Mouse (Mus musculus): ENCODE results near the gene Gm20388. TPM values are rescaled to one million over a fixed set of nuclear protein-coding genes. Genes with fewer than 3 reads are reported as not detected.

The Gm20388 gene
- polyA plus RNA-seq, 1 experiment from 2014 or later: 47.1 TPM

- no peaks in the 10 kb centered on the region for H3K79me2 ChIP-seq (ENCODE audit: inconsistent target)
- no peak overlapping the region for H3K27ac ChIP-seq
- H3K4me3 ChIP-seq (ENCODE audit: inconsistent target): no peak overlapping the region
- WGBS (ENCODE audit: missing documents): 43% methylated on average over 3 of the region's 3 CpGs
- no peaks in the 10 kb centered on the region for H3K36me3 ChIP-seq (ENCODE audit: inconsistent target)
Observed at GRCm38 (mm10) chr8:121919731-121920130, 2009.1 kb downstream of the Gm20388 start.

DNA sequence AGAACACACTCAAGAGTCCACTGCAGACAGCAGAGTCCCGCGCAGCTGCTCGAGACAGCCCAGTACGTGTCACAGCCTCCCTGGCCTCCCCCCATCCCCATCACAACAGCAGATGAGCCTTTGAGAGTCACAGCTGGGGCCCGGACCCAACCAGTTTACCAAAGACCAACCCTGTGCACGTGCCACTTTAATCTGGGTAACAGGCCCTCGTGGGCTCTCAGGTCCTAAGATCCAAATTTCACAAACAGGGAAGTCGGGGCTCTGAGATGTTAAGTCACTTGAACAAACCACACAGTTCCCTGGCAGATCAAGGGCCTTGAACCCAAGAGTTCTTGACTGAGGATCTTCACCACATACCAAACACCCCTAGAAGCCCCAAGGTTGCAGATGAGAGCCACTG is 2010.9 kb downstream of the Gm20388 start:
- 71% methylated on average over 8 of the region's 8 CpGs for WGBS (ENCODE audit: missing documents)
- H3K79me2 ChIP-seq (ENCODE audit: inconsistent target): no peaks in the 10 kb centered on the region
- H3K27ac ChIP-seq: no peak overlapping the region
- no peak overlapping the region for H3K4me3 ChIP-seq (ENCODE audit: inconsistent target)
- H3K36me3 ChIP-seq (ENCODE audit: inconsistent target): no peaks in the 10 kb centered on the region

- no peaks in the 10 kb centered on the region for H3K79me2 ChIP-seq (ENCODE audit: inconsistent target)
- WGBS (ENCODE audit: missing documents): 86% methylated on average over 8 of the region's 8 CpGs
- no peak overlapping the region for H3K27ac ChIP-seq
- no peak overlapping the region for H3K4me3 ChIP-seq (ENCODE audit: inconsistent target)
- no peaks in the 10 kb centered on the region for H3K36me3 ChIP-seq (ENCODE audit: inconsistent target)
Observed at GRCm38 (mm10) chr8:121922101-121922500, 2011.5 kb downstream of the Gm20388 start.

GRCm38 (mm10) chr8:121924681-121925080 is 2014.0 kb downstream of the Gm20388 start:
- Histone ChIP-seq H3K36me3 (ENCODE audit: inconsistent target) (no peaks in the 10 kb centered on the region), H3K27ac (no peak overlapping the region), H3K79me2 (ENCODE audit: inconsistent target) (no peaks in the 10 kb centered on the region), H3K4me3 (ENCODE audit: inconsistent target) (no peak overlapping the region)
- WGBS (ENCODE audit: missing documents): 94% methylated on average over 5 of the region's 5 CpGs

DNA sequence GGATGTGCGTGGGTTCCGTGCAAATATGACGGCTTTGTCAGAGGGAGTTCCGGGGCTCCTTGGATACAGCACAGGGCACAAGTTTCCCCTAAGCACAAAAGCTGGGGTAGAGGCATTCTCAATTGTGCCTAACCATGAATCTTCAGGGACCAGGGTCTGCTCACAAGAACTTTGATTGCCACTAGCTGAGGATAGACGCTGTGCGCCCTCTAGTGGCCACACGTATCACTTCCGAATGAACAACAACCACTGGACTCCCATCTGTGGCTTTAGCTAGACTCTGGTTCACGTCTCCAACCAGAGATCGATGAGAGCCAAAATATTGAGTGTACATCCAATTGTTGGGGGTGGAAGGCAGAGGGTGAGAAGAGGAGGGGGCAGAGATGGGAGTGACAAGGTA is 2015.0 kb downstream of the Gm20388 start:
- Histone ChIP-seq H3K79me2 (ENCODE audit: inconsistent target) (no peaks in the 10 kb centered on the region), H3K4me3 (ENCODE audit: inconsistent target) (no peak overlapping the region), H3K36me3 (ENCODE audit: inconsistent target) (no peaks in the 10 kb centered on the region), H3K27ac (no peak overlapping the region)
- 27% methylated on average over 9 of the region's 10 CpGs for WGBS (ENCODE audit: missing documents)

- no peak overlapping the region for H3K4me3 ChIP-seq (ENCODE audit: inconsistent target)
- H3K36me3 ChIP-seq (ENCODE audit: inconsistent target): no peaks in the 10 kb centered on the region
- 66% methylated on average over 8 of the region's 8 CpGs for WGBS (ENCODE audit: missing documents)
- no peaks in the 10 kb centered on the region for H3K79me2 ChIP-seq (ENCODE audit: inconsistent target)
- no peak overlapping the region for H3K27ac ChIP-seq
Observed at GRCm38 (mm10) chr8:121926266-121926665, 2015.6 kb downstream of the Gm20388 start.

GRCm38 (mm10) chr8:121927316-121927715 is 2016.7 kb downstream of the Gm20388 start:
- WGBS (ENCODE audit: missing documents): 32% methylated on average over 8 of the region's 8 CpGs
- Histone ChIP-seq H3K36me3 (ENCODE audit: inconsistent target) (no peaks in the 10 kb centered on the region), H3K79me2 (ENCODE audit: inconsistent target) (no peaks in the 10 kb centered on the region), H3K27ac (no peak overlapping the region), H3K4me3 (ENCODE audit: inconsistent target) (no peak overlapping the region)

DNA sequence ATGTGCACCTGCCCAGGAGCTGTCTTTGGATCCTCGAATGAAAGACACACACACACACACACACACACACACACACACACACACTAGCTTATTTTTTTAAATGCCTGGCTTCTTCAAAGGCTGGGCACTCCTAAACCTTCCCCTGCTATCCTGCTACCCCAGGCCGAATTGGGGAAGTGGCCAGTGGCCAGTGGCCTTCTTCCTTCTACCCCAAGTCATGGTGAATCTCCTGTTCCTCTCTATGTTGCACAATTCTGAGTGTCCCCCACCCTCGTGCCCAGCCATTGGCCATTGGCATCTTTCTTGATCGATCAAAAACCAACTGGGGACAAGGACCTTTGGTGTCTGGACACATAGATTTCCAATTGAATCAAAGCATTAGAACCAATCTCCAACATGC is 2019.4 kb downstream of the Gm20388 start:
- Histone ChIP-seq H3K4me3 (ENCODE audit: inconsistent target) (no peak overlapping the region), H3K79me2 (ENCODE audit: inconsistent target) (no peaks in the 10 kb centered on the region), H3K27ac (no peak overlapping the region), H3K36me3 (ENCODE audit: inconsistent target) (no peaks in the 10 kb centered on the region)
- 42% methylated on average over 4 of the region's 4 CpGs for WGBS (ENCODE audit: missing documents)

- Histone ChIP-seq H3K27ac (no peak overlapping the region), H3K36me3 (ENCODE audit: inconsistent target) (no peaks in the 10 kb centered on the region), H3K79me2 (ENCODE audit: inconsistent target) (no peaks in the 10 kb centered on the region), H3K4me3 (ENCODE audit: inconsistent target) (no peak overlapping the region)
- WGBS (ENCODE audit: missing documents): 90% methylated on average over 7 of the region's 7 CpGs
Observed at GRCm38 (mm10) chr8:121931571-121931970, 2020.9 kb downstream of the Gm20388 start.

DNA sequence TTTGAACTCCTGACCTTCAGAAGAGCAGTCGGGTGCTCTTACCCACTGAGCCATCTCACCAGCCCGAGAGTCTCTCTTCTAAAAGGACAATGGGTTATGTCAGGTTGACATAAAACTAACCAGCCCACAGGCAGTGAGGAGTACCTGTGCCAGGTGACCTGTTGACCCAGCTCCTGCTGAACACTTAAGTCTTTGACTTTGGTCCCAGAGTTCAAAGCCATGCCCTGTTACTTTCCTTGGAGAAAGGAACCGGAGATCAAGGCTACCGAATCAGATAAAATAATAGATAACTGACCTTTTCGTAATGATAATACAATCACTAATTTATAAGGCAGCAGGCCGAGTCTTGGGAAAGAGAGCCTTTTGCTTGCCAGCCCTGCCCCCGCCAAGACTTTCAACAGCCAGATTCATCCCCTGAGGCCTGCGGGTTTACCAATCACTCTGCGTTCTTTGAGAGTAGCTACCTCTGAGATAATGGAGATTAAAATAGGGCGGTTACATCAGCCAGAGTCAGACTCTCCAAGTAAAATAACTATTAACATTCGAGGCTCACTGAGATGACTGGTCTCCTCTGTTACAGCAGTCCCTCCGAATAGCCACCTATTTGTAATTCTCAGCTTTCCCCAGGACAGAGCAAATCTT is 2021.5 kb downstream of the Gm20388 start:
- Histone ChIP-seq H3K4me3 (ENCODE audit: inconsistent target) (no peak overlapping the region), H3K27ac (no peak overlapping the region), H3K79me2 (ENCODE audit: inconsistent target) (no peaks in the 10 kb centered on the region), H3K36me3 (ENCODE audit: inconsistent target) (no peaks in the 10 kb centered on the region)
- 95% methylated on average over 12 of the region's 12 CpGs for WGBS (ENCODE audit: missing documents)

GRCm38 (mm10) chr8:121932668-121933520 is 2022.3 kb downstream of the Gm20388 start:
- Histone ChIP-seq H3K27ac (no peak overlapping the region), H3K4me3 (ENCODE audit: inconsistent target) (no peak overlapping the region), H3K79me2 (ENCODE audit: inconsistent target) (no peaks in the 10 kb centered on the region), H3K36me3 (ENCODE audit: inconsistent target) (no peaks in the 10 kb centered on the region)
- 88% methylated on average over 14 of the region's 14 CpGs for WGBS (ENCODE audit: missing documents)

- WGBS (ENCODE audit: missing documents): 51% methylated on average over 4 of the region's 4 CpGs
- Histone ChIP-seq H3K27ac (no peak overlapping the region), H3K36me3 (ENCODE audit: inconsistent target) (no peaks in the 10 kb centered on the region), H3K79me2 (ENCODE audit: inconsistent target) (no peaks in the 10 kb centered on the region), H3K4me3 (ENCODE audit: inconsistent target) (no peak overlapping the region)
Observed at GRCm38 (mm10) chr8:121934506-121934905, 2023.9 kb downstream of the Gm20388 start.

DNA sequence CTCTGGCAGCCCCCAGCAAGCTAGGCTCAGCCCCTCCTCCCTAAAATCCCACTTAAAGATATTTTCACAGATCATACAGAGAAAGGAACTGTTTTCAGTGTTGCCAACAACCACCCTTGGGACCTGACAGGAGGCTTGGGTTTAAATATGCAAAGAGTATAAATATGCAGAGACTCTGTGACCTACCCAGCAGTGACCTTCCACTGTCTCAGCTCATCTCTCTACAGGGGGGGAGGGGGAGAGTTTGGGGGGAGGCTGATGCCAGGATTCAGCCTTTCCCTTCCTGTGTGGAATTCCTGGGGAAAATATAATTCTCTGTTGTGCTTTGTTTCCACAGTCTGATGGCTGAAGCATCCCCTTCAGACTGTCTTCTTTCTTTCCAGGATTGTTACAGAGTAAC is 2024.3 kb downstream of the Gm20388 start:
- Histone ChIP-seq H3K27ac (no peak overlapping the region), H3K79me2 (ENCODE audit: inconsistent target) (no peaks in the 10 kb centered on the region), H3K4me3 (ENCODE audit: inconsistent target) (no peak overlapping the region), H3K36me3 (ENCODE audit: inconsistent target) (no peaks in the 10 kb centered on the region)

- WGBS (ENCODE audit: missing documents): 88% methylated on average over 12 of the region's 12 CpGs
- no peak overlapping the region for H3K4me3 ChIP-seq (ENCODE audit: inconsistent target)
Observed at GRCm38 (mm10) chr8:121935341-121936294, 2025.0 kb downstream of the Gm20388 start.

More at GRCm38 (mm10) chr8:121935341-121936294, 2025.0 kb downstream of the Gm20388 start:
- Histone ChIP-seq H3K36me3 (ENCODE audit: inconsistent target) (no peaks in the 10 kb centered on the region), H3K79me2 (ENCODE audit: inconsistent target) (no peaks in the 10 kb centered on the region), H3K27ac (no peak overlapping the region)

All from macrophage (primary cell).